Mouse (Mus musculus) embryonic fibroblast, embryonic 13.5 days (primary cell): Measurements from ENCODE around the gene Sdhaf1.
A peak's percentile ranks its signal among the peaks of the same experiment; 100 is the strongest.

Source experiments
- CTCF ChIP-seq: IDR thresholded peaks from 2 replicates; pipeline ENCODE4 v1.5.1; 2011; ENCODE audit warnings: mild to moderate bottlenecking, control low read depth, low read length, moderate library complexity, borderline replicate concordance; ENCODE audit not compliant: insufficient read depth
- POLR2A ChIP-seq: IDR thresholded peaks from 2 replicates; pipeline ENCODE4 v1.6.1; 2011; ENCODE audit warnings: low read depth, mild to moderate bottlenecking, control low read depth, low read length, moderate library complexity

GRCm38 (mm10) chr7:30308076-30309005 is 15.4 kb downstream of the Sdhaf1 start, which contains the start of gene Alkbh6:
- TF ChIP-seq CTCF (no peak), POLR2A (peak; percentile 99)
